Mouse (Mus musculus): ENCODE measurements around the gene Enoph1. TPM values are rescaled to one million over a fixed set of nuclear protein-coding genes. Genes with fewer than 3 reads are reported as not detected.

The Enoph1 gene
- polyA plus RNA-seq, 1 experiment from 2014 or later, result 59.0 TPM

- H3K4me2 ChIP-seq (ENCODE audit: low read depth, low read length), result no peak overlapping the region
- no peaks in the 10 kb centered on the region for H3K9me3 ChIP-seq (replicated peaks; ENCODE audit: control insufficient read depth, low read length)
- no peak overlapping the region for H3K27ac ChIP-seq (replicated peaks; ENCODE audit: low read depth, low read length)
- ATAC-seq (replicated peaks; ENCODE audit: insufficient number of reproducible peaks, low FRiP score, low TSS enrichment, low read depth) (no peak), DNase-seq (ENCODE audit: low spot score) (no peak)
- no peak overlapping the region for H3K9ac ChIP-seq (replicated peaks; ENCODE audit: low read length)
- no peaks in the 10 kb centered on the region for H3K4me1 ChIP-seq (ENCODE audit: control insufficient read depth, insufficient read depth, low read length)
- WGBS, result 94% methylated on average over 1 of the region's 1 CpGs
- H3K4me3 ChIP-seq (ENCODE audit: low read depth, low read length), result no peak overlapping the region
- H3K36me3 ChIP-seq (replicated peaks; ENCODE audit: control insufficient read depth, insufficient read depth, low read depth, low read length), result no peaks in the 10 kb centered on the region
- no peaks in the 10 kb centered on the region for H3K27me3 ChIP-seq (ENCODE audit: control insufficient read depth, insufficient read depth, low read length)
Measured at GRCm38 (mm10) chr5:100102395-100102794, 62.6 kb downstream of the Enoph1 start.

- Histone ChIP-seq H3K27ac (replicated peaks; ENCODE audit: low read depth, low read length) (no peak overlapping the region), H3K9ac (replicated peaks; ENCODE audit: low read length) (no peak overlapping the region), H3K4me3 (ENCODE audit: low read depth, low read length) (no peak overlapping the region), H3K9me3 (replicated peaks; ENCODE audit: control insufficient read depth, low read length) (no peaks in the 10 kb centered on the region), H3K36me3 (replicated peaks; ENCODE audit: control insufficient read depth, insufficient read depth, low read depth, low read length) (no peaks in the 10 kb centered on the region), H3K27me3 (ENCODE audit: control insufficient read depth, insufficient read depth, low read length) (no peaks in the 10 kb centered on the region), H3K4me2 (ENCODE audit: low read depth, low read length) (no peak overlapping the region), H3K4me1 (ENCODE audit: control insufficient read depth, insufficient read depth, low read length) (no peaks in the 10 kb centered on the region)
- 80% methylated on average over 9 of the region's 9 CpGs for WGBS
- ATAC-seq (replicated peaks; ENCODE audit: insufficient number of reproducible peaks, low FRiP score, low TSS enrichment, low read depth), result no peak
- DNase-seq (ENCODE audit: low spot score), result no peak
Measured at GRCm38 (mm10) chr5:100108866-100109265, 69.1 kb downstream of the Enoph1 start.

DNA sequence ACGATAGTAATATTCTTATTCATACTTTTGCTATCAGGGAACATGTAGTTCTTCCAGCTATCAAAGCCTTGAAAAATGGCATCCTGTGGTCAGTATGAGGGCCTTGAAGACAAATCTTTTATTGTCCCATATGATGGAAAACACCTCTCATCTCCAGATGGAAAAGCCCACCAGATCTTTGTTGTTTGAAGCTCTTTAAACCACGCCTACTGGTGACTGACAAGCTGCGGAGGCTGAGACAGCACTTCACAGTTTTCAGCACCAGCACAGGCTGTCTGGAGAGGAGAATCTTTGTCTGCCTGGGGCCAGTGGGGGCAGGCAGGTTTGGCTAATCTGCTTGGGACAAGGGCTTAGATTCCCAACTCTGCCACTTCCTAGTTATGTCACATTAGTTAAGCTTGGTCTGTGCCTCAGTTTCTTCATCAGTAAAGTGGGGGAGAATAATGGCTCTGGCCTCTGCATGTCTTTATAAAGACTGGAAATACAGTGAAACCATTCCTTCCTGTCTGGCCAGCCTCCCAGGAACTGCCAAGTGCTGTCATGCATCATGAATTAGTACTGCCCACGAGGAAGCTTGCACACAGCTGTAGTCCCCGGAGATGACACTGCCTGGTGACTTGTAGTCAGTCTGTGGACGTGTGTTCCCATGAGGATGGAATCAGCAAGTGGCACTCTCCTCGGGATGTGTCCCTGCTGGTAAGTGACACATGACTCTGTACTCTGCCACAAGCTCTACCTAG is 69.9 kb downstream of the Enoph1 start:
- Histone ChIP-seq H3K4me2 (ENCODE audit: low read depth, low read length) (no peak overlapping the region), H3K9me3 (replicated peaks; ENCODE audit: control insufficient read depth, low read length) (no peaks in the 10 kb centered on the region), H3K4me1 (ENCODE audit: control insufficient read depth, insufficient read depth, low read length) (no peaks in the 10 kb centered on the region), H3K36me3 (replicated peaks; ENCODE audit: control insufficient read depth, insufficient read depth, low read depth, low read length) (no peaks in the 10 kb centered on the region), H3K27ac (replicated peaks; ENCODE audit: low read depth, low read length) (no peak overlapping the region), H3K27me3 (ENCODE audit: control insufficient read depth, insufficient read depth, low read length) (no peaks in the 10 kb centered on the region), H3K4me3 (ENCODE audit: low read depth, low read length) (no peak overlapping the region), H3K9ac (replicated peaks; ENCODE audit: low read length) (no peak overlapping the region)
- ATAC-seq (replicated peaks; ENCODE audit: insufficient number of reproducible peaks, low FRiP score, low TSS enrichment, low read depth) (no peak), DNase-seq (ENCODE audit: low spot score) (no peak)
- WGBS, result 60% methylated on average over 7 of the region's 7 CpGs

DNA sequence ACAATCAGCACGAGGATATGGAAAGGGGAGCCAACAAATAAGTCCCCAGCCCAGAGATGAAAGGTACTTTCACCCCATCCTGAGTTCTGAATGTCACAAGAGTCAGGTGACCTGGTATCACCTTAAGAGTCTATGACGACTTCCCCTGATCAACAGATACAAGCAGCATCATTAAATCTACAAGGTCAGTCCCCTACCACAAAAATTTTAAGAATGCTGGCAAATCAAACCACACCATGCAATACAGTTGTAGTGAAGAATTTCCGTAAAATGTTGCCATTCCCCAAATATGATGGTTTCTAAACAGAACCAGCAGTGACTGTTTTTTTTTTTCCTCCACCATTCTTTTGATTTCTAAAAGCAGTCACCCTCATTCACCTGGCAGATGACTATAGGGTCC is 70.8 kb downstream of the Enoph1 start:
- Histone ChIP-seq H3K4me3 (ENCODE audit: low read depth, low read length) (no peak overlapping the region), H3K9ac (replicated peaks; ENCODE audit: low read length) (no peak overlapping the region), H3K9me3 (replicated peaks; ENCODE audit: control insufficient read depth, low read length) (no peaks in the 10 kb centered on the region), H3K4me2 (ENCODE audit: low read depth, low read length) (no peak overlapping the region), H3K27me3 (ENCODE audit: control insufficient read depth, insufficient read depth, low read length) (no peaks in the 10 kb centered on the region), H3K36me3 (replicated peaks; ENCODE audit: control insufficient read depth, insufficient read depth, low read depth, low read length) (no peaks in the 10 kb centered on the region), H3K4me1 (ENCODE audit: control insufficient read depth, insufficient read depth, low read length) (no peaks in the 10 kb centered on the region), H3K27ac (replicated peaks; ENCODE audit: low read depth, low read length) (no peak overlapping the region)
- WGBS, result 76% methylated on average over 3 of the region's 3 CpGs
- DNase-seq (ENCODE audit: low spot score), result no peak
- ATAC-seq (replicated peaks; ENCODE audit: insufficient number of reproducible peaks, low FRiP score, low TSS enrichment, low read depth), result no peak

GRCm38 (mm10) chr5:100113403-100113802 is 73.6 kb downstream of the Enoph1 start:
- Histone ChIP-seq H3K36me3 (replicated peaks; ENCODE audit: control insufficient read depth, insufficient read depth, low read depth, low read length) (no peaks in the 10 kb centered on the region), H3K4me1 (ENCODE audit: control insufficient read depth, insufficient read depth, low read length) (no peaks in the 10 kb centered on the region), H3K27ac (replicated peaks; ENCODE audit: low read depth, low read length) (no peak overlapping the region), H3K9ac (replicated peaks; ENCODE audit: low read length) (no peak overlapping the region), H3K4me2 (ENCODE audit: low read depth, low read length) (no peak overlapping the region), H3K4me3 (ENCODE audit: low read depth, low read length) (no peak overlapping the region), H3K27me3 (ENCODE audit: control insufficient read depth, insufficient read depth, low read length) (no peaks in the 10 kb centered on the region), H3K9me3 (replicated peaks; ENCODE audit: control insufficient read depth, low read length) (no peaks in the 10 kb centered on the region)
- ATAC-seq (replicated peaks; ENCODE audit: insufficient number of reproducible peaks, low FRiP score, low TSS enrichment, low read depth) (no peak), DNase-seq (ENCODE audit: low spot score) (no peak)
- WGBS, result 65% methylated on average over 5 of the region's 5 CpGs

Other genes starting within 250 kb of the Enoph1 start
- not detected in 2 replicates for gene Vamp9, start 133.7 kb upstream of the Enoph1 start, polyA plus RNA-seq (2014; fragmentation: Nextera tagmentation; extraction: Ambion mirVana)
- 293 and 315 TPM in 2 replicates for gene Hnrnpd, start 61.0 kb upstream of the Enoph1 start, polyA plus RNA-seq (2014; fragmentation: Nextera tagmentation; extraction: Ambion mirVana)
- gene 4930524J08Rik, start 60.9 kb upstream of the Enoph1 start, polyA plus RNA-seq (2014; fragmentation: Nextera tagmentation; extraction: Ambion mirVana), result 2.6 and 3.3 TPM in 2 replicates
- 270 and 281 TPM in 2 replicates for gene Hnrnpdl, start 321 bp upstream of the Enoph1 start, polyA plus RNA-seq (2014; fragmentation: Nextera tagmentation; extraction: Ambion mirVana)
- gene Tmem150c, start 119.8 kb downstream of the Enoph1 start, polyA plus RNA-seq (2014; fragmentation: Nextera tagmentation; extraction: Ambion mirVana), result 1.3 and 1.6 TPM in 2 replicates